Mouse (Mus musculus): Measurements from ENCODE around the gene Pirb.

GRCm38 (mm10) chr7:3676371-3676770, 43.8 kb downstream of the Pirb start:
- TF ChIP-seq POLR2A (IDR thresholded peaks at IDR 0.05; ENCODE audit: borderline replicate concordance, extremely low read depth, insufficient read depth, insufficient read length, poor library complexity, severe bottlenecking) (no peak), CTCF (IDR thresholded peaks at IDR 0.05; ENCODE audit: borderline replicate concordance, extremely low read depth, insufficient read depth, insufficient read length) (no peak)

All from brain, embryonic 14.5 days (tissue).